Mouse (Mus musculus) liver, embryonic 12.5 days (tissue): ENCODE measurements around the gene Sorbs1. TPM values are rescaled to one million over a fixed set of nuclear protein-coding genes. Genes with fewer than 3 reads are reported as not detected.

Source experiments
- ATAC-seq: fragments of 200-750 bp; cut with Nextera tagmentation; 2 replicates; pipeline ENCODE4 v1.8.0; 2017; ENCODE audit warnings: moderate number of reproducible peaks, mild to moderate bottlenecking, moderate library complexity
- H3K27ac ChIP-seq: fragments of 300-500 bp; sonication (generic); 2 replicates; pipeline ENCODE4 v1.5.1; 2016; ENCODE audit warnings: mild to moderate bottlenecking
- H3K27me3 ChIP-seq: fragments of 300-500 bp; sonication (generic); replicated peaks from 2 replicates; pipeline ENCODE4 v1.6.1; 2016; ENCODE audit warnings: mild to moderate bottlenecking, moderate library complexity
- H3K36me3 ChIP-seq: fragments of 300-500 bp; sonication (generic); 2 replicates; pipeline ENCODE4 v1.6.1; 2016; ENCODE audit warnings: mild to moderate bottlenecking, moderate library complexity
- H3K4me1 ChIP-seq: fragments of 300-500 bp; sonication (generic); 2 replicates; pipeline ENCODE4 v1.6.1; 2016
- H3K4me2 ChIP-seq: fragments of 300-500 bp; sonication (generic); 2 replicates; pipeline ENCODE4 v1.6.1; 2016; ENCODE audit warnings: mild to moderate bottlenecking, moderate library complexity
- H3K4me3 ChIP-seq: fragments of 300-500 bp; sonication (generic); 2 replicates; pipeline ENCODE4 v1.5.1; 2016; ENCODE audit warnings: mild to moderate bottlenecking, moderate library complexity
- H3K9ac ChIP-seq: fragments of 300-500 bp; sonication (generic); 2 replicates; pipeline ENCODE4 v1.6.1; 2016; ENCODE audit warnings: mild to moderate bottlenecking, moderate library complexity
- H3K9me3 ChIP-seq: fragments of 300-500 bp; sonication (generic); replicated peaks from 2 replicates; pipeline ENCODE4 v1.6.1; 2016; ENCODE audit warnings: mild to moderate bottlenecking, moderate library complexity
- WGBS: fragments of 180-500 bp; shearing (Covaris S2); methylation state at CpG from one replicate; pipeline ENCODE4 v1.1.7; 2016; ENCODE audit not compliant: insufficient replicate concordance; 5-methylcytosine and 5-hydroxymethylcytosine counted together
- polyA plus RNA-seq: library from polyadenylated mRNA; unstranded; fragments of >200 nt; fragmentation: Nextera tagmentation; extraction: Ambion mirVana; gene quantifications from 2 replicates; pipeline ENCODE4 v1.2.1, GENCODE M21; 2016

The Sorbs1 gene
- polyA plus RNA-seq, 1 experiment from 2014 or later = 35.1 TPM

GRCm38 (mm10) chr19:40275401-40276188 is 238.0 kb downstream of the Sorbs1 start:
- Histone ChIP-seq H3K4me1 (peaks cover 15% of the 10 kb centered on the region), H3K9me3 (no peaks in the 10 kb centered on the region), H3K4me3 (no peak overlapping the region), H3K4me2 (no peak overlapping the region), H3K36me3 (no peaks in the 10 kb centered on the region), H3K27me3 (peaks cover 33% of the 10 kb centered on the region), H3K27ac (no peak overlapping the region), H3K9ac (no peak overlapping the region)
- WGBS = 73% methylated on average over 14 of the region's 14 CpGs
- no peak for ATAC-seq

- Histone ChIP-seq H3K9ac (no peak overlapping the region), H3K27ac (no peak overlapping the region), H3K9me3 (no peaks in the 10 kb centered on the region), H3K4me2 (no peak overlapping the region), H3K36me3 (no peaks in the 10 kb centered on the region), H3K27me3 (peaks cover 38% of the 10 kb centered on the region), H3K4me1 (peaks cover 41% of the 10 kb centered on the region), H3K4me3 (no peak overlapping the region)
- 37% methylated on average over 13 of the region's 13 CpGs for WGBS
- no peak for ATAC-seq
Measured at GRCm38 (mm10) chr19:40272674-40273073, 240.9 kb downstream of the Sorbs1 start.

- under 1% methylated on average over 54 of the region's 54 CpGs for WGBS
- Histone ChIP-seq H3K4me2 (peak within 1 kb of the TSS; percentile 92), H3K27ac (peak within 1 kb of the TSS; percentile 61), H3K36me3 (no peaks in the 10 kb centered on the region), H3K9me3 (no peaks in the 10 kb centered on the region), H3K4me1 (peaks cover 51% of the 10 kb centered on the region), H3K27me3 (peaks cover 38% of the 10 kb centered on the region), H3K9ac (peak within 1 kb of the TSS; percentile 65), H3K4me3 (peak within 1 kb of the TSS; percentile 70)
- ATAC-seq = peak; percentile 90
Measured at GRCm38 (mm10) chr19:40271308-40271892, 242.2 kb downstream of the Sorbs1 start, which contains the start of gene Pdlim1. Pdlim1 (minus strand) TSS chr19:40271842.

DNA sequence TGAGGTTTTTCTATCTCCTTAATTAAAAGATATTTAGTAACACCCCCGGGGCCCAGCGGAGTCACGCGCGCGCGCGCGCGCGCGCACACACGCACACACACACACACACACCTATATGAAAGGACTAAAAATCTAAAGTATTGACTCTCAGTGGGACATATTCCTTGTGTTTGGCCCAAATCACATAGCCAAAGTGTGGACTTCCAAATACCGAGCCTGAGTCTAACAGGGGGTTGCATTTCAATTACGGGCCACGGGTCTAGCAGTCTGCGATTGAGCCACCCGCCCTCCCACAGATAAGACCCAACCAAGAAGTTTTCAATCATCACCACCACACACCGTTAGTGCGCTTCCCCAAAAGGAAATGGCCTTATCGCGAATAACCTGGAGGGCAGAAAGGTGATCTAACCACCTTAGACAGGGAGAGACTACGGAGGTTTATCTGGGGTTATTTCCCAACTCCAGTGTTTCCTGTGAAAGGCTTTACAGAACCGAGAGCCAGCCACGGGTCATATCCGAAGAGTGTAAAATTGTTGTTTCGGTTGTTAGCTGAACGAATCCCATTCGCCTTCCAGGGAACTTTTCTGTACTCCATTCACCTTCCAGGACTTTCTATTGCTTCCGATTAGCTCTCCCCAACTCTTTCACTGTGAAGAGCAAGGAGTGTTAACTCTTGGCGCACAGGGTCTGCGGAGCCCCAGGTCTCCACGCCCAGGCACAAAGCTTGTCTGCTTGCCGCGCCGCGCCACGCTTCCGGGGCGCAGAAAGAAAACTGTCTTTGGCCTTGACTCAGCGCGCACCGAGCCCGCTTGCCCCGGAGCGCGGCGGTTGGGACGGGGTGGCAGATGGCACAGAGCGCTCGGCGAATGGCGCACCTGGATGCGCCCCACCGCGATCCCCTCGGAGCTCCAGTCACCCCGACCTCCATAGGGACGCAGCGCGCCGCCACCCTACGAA is 242.9 kb downstream of the Sorbs1 start:
- Histone ChIP-seq H3K4me1 (peaks cover 53% of the 10 kb centered on the region), H3K27me3 (peaks cover 38% of the 10 kb centered on the region), H3K27ac (peak overlapping the region; percentile 61), H3K4me3 (peak overlapping the region; percentile 70), H3K36me3 (peaks cover 4% of the 10 kb centered on the region; the same call in 1 of the 2 replicates), H3K4me2 (peak overlapping the region; percentile 92), H3K9me3 (no peaks in the 10 kb centered on the region), H3K9ac (peak overlapping the region; percentile 65)
- WGBS = 8% methylated on average over 63 of the region's 63 CpGs
- ATAC-seq = peak; percentile 48

DNA sequence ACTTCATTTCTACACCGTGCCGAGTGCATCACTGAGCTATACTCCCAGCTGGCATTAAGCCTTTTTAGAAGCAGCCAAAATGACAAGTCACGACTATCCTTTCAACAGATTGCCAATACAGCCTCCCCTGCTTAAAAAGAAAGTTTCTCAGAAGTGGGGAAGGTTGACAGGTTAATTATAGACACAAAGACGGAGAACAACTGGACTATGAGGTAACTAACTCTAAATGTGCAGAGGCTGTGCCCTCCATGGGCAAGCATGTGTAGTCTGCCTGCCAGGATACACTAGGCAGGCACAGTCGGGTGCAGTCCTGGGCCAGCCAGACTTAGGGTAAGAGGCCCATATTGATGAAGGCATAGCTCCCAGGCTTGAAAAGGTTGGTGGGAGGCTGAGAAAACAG is 244.1 kb downstream of the Sorbs1 start:
- Histone ChIP-seq H3K9me3 (no peaks in the 10 kb centered on the region), H3K27ac (no peak overlapping the region), H3K4me2 (peak overlapping the region; percentile 92), H3K4me1 (peaks cover 54% of the 10 kb centered on the region), H3K36me3 (peaks cover 4% of the 10 kb centered on the region; the same call in 1 of the 2 replicates), H3K4me3 (no peak overlapping the region), H3K9ac (no peak overlapping the region), H3K27me3 (peaks cover 38% of the 10 kb centered on the region)
- no peak for ATAC-seq
- WGBS = 71% methylated on average over 5 of the region's 5 CpGs

- no peak for ATAC-seq
- H3K9me3 ChIP-seq = no peaks in the 10 kb centered on the region
- H3K27ac ChIP-seq = no peak overlapping the region
- H3K4me3 ChIP-seq = no peak overlapping the region
- H3K4me1 ChIP-seq = peaks cover 58% of the 10 kb centered on the region
- H3K36me3 ChIP-seq = peaks cover 4% of the 10 kb centered on the region; the same call in 1 of the 2 replicates
- no peak overlapping the region for H3K9ac ChIP-seq
- WGBS = 78% methylated on average over 3 of the region's 3 CpGs
- H3K27me3 ChIP-seq = peaks cover 32% of the 10 kb centered on the region
- H3K4me2 ChIP-seq = no peak overlapping the region
Measured at GRCm38 (mm10) chr19:40268493-40268892, 245.1 kb downstream of the Sorbs1 start.

GRCm38 (mm10) chr19:40267380-40267779 is 246.2 kb downstream of the Sorbs1 start:
- H3K9ac ChIP-seq = 0 out of 2 replicates have a peak overlapping the region, but pooled peaks have one; percentile 44
- no peak overlapping the region for H3K4me3 ChIP-seq
- peaks cover 58% of the 10 kb centered on the region for H3K4me1 ChIP-seq
- H3K27me3 ChIP-seq = peaks cover 22% of the 10 kb centered on the region
- H3K4me2 ChIP-seq = peak overlapping the region; percentile 13; the same call in 1 of the 2 replicates
- no peaks in the 10 kb centered on the region for H3K9me3 ChIP-seq
- ATAC-seq = peak; percentile 36; the same call in 1 of the 2 replicates
- WGBS = 62% methylated on average over 1 of the region's 1 CpGs
- peaks cover 4% of the 10 kb centered on the region; the same call in 1 of the 2 replicates for H3K36me3 ChIP-seq
- peak overlapping the region; percentile 62; the same call in 1 of the 2 replicates for H3K27ac ChIP-seq

- ATAC-seq = no peak
- 88% methylated on average over 1 of the region's 1 CpGs for WGBS
- Histone ChIP-seq H3K4me1 (peaks cover 42% of the 10 kb centered on the region), H3K27me3 (no peaks in the 10 kb centered on the region), H3K4me3 (no peak overlapping the region), H3K4me2 (no peak overlapping the region), H3K9ac (no peak overlapping the region), H3K27ac (no peak overlapping the region), H3K9me3 (no peaks in the 10 kb centered on the region), H3K36me3 (peaks cover 3% of the 10 kb centered on the region; the same call in 1 of the 2 replicates)
Measured at GRCm38 (mm10) chr19:40259485-40259884, 254.1 kb downstream of the Sorbs1 start.

DNA sequence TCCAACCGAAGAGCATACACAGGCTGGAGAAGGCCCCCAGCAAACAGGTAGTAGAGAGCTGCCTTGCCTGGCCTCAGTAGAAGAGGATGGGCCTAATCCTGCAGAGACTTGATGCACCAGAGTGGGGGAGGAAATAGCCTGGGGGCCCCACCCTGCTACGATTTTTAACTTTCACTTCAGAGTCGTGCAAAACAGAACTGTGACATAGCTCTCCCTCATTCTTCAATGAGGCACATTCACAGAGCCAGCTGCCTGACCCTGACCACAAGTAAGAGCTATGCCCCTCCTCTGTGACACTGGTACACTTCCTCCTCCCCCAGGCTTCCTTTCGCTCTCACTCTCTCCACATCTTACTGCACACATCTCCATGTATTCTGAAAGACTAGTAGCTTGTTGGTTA is 256.2 kb downstream of the Sorbs1 start:
- peak overlapping the region; percentile 12; the same call in 1 of the 2 replicates for H3K4me2 ChIP-seq
- no peaks in the 10 kb centered on the region for H3K9me3 ChIP-seq
- no peak overlapping the region for H3K4me3 ChIP-seq
- ATAC-seq = peak; percentile 46
- 28% methylated on average over 4 of the region's 4 CpGs for WGBS
- H3K36me3 ChIP-seq = peaks cover 3% of the 10 kb centered on the region; the same call in 1 of the 2 replicates
- peaks cover 39% of the 10 kb centered on the region for H3K4me1 ChIP-seq
- H3K27ac ChIP-seq = no peak overlapping the region
- no peaks in the 10 kb centered on the region for H3K27me3 ChIP-seq
- H3K9ac ChIP-seq = no peak overlapping the region

DNA sequence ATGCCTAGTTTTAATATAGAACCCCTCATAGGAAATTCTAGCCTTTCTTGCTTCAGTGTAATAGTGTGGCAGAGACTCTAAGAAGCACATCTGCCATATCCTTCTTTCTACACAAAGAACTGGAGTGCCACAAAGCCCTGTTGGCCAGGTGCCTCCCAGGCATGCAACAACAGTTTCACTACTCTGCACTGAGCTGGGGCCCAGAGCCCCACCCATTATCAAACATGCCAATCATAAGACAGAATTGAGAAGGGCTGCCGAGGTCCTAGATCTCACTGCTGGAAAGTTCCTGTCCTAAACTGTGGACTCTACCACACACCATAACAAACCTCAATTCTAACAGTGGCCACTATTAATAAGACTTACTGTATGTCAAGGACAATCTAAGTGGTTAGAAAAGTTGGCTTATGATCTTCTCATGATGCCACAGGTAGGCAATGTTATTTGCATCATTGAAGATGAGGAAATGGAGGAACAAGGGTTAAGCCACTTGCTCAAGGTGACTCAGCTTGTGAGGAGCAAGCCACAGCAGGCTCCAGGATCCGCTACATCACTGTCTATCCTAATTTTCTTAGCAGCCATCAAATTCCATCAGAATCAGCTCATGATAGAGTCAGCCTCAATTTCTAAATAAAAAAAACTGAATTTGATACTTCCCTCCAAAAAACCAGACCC is 257.1 kb downstream of the Sorbs1 start:
- peaks cover 41% of the 10 kb centered on the region for H3K4me1 ChIP-seq
- H3K36me3 ChIP-seq = no peaks in the 10 kb centered on the region; the same call in 1 of the 2 replicates
- 44% methylated on average over 2 of the region's 2 CpGs for WGBS

GRCm38 (mm10) chr19:40255561-40255960 is 258.0 kb downstream of the Sorbs1 start:
- Histone ChIP-seq H3K4me1 (peaks cover 33% of the 10 kb centered on the region), H3K4me3 (no peak overlapping the region), H3K9ac (no peak overlapping the region), H3K36me3 (no peaks in the 10 kb centered on the region; the same call in 1 of the 2 replicates), H3K4me2 (no peak overlapping the region), H3K9me3 (no peaks in the 10 kb centered on the region), H3K27ac (no peak overlapping the region), H3K27me3 (no peaks in the 10 kb centered on the region)
- WGBS = 65% methylated on average over 1 of the region's 1 CpGs
- ATAC-seq = no peak

More for the DNA sequence above, 257.1 kb downstream of the Sorbs1 start:
- Histone ChIP-seq H3K27ac (no peak overlapping the region), H3K9ac (no peak overlapping the region), H3K4me2 (no peak overlapping the region), H3K9me3 (no peaks in the 10 kb centered on the region), H3K4me3 (no peak overlapping the region), H3K27me3 (no peaks in the 10 kb centered on the region)
- no peak for ATAC-seq
